Mouse (Mus musculus): ENCODE results near the gene Chsy1.

Gene Chsy1

DNA sequence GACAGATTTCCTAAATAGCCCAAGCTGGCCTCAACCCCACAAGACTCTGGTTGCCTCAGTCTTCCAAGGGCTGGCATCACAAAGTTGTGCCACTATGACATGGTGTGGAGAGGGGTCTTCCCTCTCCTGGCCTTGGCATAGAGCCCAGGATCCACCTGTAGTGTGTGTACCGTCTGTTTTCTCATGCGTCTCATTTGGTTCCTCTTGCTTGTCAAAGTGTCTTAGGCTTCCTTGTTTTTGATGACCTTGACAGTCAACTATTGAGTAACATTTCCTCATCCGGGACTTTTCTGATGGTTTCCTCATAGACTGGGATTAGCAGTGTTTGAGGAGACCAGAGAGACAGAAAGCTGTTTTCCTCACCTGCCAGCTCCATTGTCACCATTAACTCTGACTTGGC, 30.8 kb downstream of the Chsy1 start:
- no peak for DNase-seq (ENCODE audit: low spot score in 2 of 2)

DNA sequence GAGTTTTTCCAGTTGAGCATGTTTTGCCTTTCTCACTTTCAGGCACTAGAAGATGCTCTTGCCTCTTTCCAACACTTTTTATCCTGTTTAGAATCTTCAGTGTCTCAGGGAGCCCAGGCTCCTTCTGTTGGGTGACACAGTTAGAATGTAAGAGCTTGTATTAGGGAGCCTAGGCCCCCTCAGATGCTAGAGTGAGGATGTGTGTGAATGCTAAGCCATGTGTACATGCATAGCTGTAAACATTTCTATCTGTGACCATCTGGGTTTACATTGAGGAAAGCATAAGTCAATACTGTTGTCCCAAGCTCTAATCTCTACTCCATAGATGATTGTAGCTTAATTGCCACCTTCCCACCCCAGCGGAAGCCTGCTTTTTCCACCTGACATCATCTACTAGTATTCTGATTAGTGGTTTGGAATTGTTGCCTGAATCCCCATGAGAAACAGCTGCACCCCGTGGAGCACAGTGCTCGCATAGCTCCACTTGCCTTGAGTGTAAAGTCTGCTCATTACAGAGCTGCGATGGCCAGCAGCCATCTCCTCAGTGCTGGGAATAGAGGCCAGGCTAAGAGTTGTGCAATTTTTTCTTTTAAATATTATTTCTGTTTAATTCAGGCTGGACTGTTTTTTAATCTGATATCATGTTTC, 31.7 kb downstream of the Chsy1 start:
- DNase-seq (ENCODE audit: low spot score in 2 of 2): no peak

DNA sequence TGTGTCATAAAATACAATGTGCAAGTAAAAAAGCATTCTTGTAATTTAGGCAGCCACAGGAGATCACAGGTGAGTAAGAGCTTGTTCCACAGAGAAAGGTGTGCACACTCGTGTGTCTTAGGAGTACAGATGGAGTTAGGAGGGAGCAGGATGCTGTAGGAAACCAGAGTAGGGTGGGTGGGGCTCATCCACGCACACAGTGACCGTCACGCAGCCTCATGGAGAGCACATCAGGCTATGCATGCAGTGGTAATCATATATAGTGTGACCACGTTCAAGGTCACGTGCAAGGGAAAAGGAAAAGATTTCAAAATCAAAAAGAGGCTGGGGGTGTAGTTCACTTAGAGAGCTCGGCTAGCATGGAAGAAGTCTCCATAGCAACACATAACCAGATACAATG, 33.2 kb downstream of the Chsy1 start:
- DNase-seq (ENCODE audit: low spot score in 2 of 2): no peak

DNA sequence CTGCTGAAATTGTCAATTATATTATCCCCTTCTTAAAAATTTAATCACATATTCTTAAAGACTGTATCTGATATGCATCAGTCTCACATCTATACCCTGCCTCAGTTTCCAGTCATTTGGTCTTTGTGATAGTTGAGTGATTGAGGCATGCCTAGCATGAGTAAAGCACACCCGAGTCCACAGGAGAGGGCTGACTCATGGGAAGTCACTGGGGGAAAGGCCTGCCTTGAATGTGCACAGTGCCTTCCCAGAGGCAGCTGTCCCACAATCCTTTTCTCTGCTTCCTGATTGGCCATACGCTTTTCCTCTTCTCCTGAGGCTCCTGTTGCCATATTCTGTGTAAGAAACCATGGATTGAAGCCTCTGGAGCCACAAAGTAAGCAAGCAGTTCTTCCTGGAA, 35.2 kb downstream of the Chsy1 start:
- no peak for DNase-seq (ENCODE audit: low spot score in 2 of 2)

DNA sequence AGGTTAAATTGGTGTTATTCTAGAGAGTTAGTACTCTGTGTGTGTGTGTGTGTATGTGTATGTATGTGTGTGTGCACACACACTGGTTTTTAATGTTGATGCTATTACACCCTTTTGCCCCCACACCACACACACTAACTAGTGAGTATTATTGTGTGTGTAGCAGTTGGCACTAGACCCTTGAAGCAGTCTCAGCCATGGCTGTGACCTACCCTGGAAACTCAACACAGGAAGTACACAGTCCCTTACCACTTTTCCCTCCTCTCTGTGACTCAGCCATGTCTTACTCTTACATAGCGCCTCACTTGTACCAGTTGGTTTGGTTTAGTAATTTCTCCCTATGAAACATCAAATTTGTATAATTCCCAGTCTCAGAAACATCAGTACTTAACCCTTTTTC, 37.8 kb downstream of the Chsy1 start:
- DNase-seq (ENCODE audit: low spot score in 2 of 2): no peak

DNA sequence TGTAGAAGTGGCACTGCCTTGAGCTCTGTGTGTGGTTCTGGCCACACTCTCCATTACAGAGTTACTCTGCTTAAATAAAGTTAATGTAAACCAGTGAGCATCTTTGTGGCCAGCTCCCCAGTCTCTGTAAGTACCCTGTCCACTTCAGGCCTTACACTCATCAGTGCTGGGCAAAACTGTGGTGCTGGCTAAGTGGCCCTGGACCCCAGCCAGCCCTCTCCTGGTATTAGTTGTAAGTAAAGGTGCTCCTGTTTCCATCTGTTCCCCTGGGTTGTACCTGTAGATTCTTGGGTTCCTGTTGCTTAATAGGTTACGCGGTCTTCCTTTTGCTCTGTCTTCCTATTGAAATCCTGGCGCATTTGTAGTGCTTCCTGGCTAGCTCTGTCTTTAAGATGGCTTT, 38.5 kb downstream of the Chsy1 start:
- no peak for DNase-seq (ENCODE audit: low spot score in 2 of 2)

DNA sequence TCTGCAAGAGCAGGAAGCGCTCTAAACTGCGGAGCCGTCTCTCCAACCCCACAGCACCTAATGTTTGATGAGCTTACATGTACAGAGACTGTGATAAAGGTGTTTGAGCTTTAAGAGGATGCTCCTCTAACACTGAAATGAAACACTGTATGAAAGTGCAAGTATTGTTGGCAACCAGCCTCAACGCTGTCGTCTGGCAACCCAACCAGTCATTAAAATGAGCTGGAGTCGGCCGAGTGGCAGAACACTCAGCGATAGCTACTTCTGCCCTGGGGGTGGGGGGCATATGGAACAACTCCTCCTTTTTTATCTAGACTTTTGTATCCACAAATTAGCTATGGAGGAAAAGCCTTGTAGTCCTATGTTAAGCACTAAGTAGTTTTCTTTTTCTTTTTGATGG, 40.2 kb downstream of the Chsy1 start:
- no peak for DNase-seq (ENCODE audit: low spot score in 2 of 2)

DNA sequence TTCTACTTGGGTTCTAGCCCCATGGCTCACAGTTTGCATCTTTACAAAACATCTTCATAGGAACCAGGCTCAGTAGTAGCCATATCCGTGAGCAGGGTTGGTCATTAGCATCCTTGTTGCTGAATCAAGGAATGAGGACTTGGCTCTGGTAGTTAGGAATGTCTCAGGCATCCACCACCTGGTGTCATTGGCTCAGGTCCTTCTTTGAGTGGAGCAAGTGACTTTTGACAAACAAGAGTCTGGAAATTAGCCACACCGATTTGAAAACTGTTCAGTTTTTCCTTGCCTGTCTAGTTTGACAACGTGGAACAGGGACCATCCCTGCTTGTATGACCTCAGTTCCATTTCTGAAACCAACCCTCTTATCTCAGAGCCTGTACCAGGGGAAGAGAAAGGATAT, 41.1 kb downstream of the Chsy1 start:
- no peak for DNase-seq (ENCODE audit: low spot score in 2 of 2)

DNA sequence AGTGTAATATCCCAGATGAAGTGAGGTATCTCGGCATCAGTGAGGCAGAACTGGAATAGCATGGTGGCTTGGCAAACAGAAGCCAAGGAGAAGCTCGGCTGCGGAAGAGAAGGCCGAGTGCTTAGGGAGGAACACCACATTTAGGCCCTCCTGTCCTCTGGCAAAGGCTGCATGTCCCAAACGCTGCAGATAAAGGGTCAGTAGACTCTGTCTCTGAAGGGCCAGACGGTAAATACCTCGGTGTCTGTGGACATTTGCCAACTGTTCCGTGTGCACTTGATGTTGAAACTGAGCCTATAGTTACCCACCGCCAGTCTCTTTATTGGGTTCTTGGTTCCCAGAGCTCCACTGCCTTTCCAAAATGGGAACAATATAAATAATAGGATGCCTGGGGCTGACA, 48.1 kb downstream of the Chsy1 start:
- DNase-seq (ENCODE audit: low spot score in 2 of 2): peak; percentile 42 to 50

DNA sequence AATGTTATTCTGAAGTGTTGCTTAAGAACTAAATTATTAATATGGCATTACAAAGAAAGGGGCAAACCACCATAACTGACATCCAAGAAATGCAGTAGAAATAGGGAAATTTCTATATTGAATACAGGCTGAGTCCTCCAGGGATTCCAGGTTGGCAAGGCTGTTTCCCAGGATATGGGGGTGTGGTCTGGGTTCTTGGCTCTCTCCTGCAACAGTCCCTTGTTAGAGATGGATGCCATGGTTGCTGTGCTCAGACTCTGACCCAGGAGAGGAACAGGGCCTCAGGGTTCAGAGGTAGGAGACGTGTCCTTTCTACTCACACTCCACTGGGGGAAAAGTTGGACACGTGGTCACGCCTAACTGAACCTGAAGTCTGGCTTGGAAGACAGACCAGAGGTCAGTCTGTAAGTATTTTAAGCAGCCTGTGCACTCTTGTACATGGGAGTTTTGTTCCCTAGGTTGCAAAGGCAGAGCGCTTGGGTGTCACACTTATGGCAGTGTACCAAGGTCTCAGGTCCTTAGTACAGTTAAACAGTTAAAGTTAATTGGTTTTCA, 48.6 kb downstream of the Chsy1 start:
- no peak for DNase-seq (ENCODE audit: low spot score in 2 of 2)

DNA sequence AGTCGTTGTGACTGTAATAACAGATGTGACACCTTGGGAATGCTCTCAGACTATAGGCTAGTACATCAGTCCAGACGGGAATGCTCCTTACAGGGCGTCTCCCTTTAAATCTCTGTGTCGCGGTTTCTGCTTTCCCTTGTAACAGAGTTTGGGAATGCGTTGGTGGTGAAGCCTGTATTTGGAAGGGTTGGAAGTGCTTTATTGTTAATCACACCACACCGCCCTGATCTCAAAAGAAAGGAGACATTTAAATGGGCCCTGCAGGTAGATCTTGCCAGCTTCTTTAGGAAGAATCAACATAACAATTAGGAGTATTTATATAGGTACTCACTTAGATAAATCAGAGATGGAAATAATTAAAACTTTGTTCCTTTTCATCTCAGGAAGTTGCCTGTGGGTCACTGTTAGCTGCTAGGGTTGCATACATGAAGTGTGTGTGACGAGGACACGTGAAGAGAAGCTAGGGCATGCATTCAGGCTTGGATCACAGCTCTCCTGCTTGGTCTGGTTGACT, 49.4 kb downstream of the Chsy1 start:
- DNase-seq (ENCODE audit: low spot score in 2 of 2): no peak

DNA sequence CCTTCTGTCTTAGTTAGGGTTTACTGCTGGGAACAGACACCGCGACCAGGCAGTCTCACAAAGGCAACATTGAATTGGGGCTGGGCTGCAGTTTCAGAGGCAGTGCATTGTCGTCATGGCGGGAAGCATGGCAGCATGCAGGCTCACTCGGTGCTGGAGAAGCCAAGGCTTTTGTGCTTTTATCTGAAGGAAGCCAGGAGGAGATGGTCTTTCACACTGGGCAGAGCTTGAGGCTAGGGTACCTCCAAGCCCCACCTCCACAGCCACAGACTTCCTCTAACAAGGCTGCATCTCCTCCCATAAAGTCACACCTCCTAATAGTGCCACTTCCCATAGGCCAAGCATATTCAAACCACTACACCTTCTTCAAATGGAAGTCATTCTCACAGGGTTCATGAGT, 50.6 kb downstream of the Chsy1 start:
- no peak for DNase-seq (ENCODE audit: low spot score in 2 of 2)

DNA sequence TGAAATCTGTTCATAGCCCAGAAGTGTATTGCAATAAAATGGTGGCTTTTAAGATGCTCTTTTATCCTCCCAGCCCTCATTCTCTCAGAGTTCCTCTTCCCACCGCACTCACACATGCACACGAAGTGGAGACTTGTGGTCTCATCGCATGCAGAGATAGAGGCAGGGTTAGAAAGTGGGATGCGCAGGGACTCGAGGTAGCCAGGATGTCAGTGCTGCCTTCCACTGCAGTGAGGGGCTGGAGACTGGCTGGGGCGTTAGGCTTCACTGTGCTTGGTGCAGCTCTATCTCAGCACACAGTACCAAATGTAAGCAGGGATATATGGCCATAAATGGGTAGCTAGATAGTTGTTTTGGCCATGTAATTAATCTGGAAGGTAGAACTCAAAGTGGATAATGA, 52.5 kb downstream of the Chsy1 start:
- no peak for DNase-seq (ENCODE audit: low spot score in 2 of 2)

DNA sequence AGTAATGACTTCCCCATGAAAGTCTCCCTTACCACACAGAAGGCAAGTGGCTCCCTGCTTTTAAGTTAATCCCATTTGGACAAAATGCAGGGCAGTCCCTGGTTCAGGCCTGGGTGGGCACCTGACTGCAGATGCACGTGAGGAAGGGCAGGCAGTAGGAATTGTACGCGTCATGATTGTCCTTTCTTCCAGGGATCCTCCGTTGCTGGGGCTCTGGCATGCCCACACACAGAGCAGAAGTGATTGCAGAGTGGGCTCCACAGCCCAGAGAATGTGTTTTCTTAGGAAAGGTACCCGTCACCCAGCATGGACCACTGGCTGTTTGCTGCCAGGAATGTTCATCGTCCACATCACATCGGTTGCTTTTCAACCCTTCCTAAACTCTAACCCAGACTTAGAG, 53.2 kb downstream of the Chsy1 start:
- no peak for DNase-seq (ENCODE audit: low spot score in 2 of 2)

DNA sequence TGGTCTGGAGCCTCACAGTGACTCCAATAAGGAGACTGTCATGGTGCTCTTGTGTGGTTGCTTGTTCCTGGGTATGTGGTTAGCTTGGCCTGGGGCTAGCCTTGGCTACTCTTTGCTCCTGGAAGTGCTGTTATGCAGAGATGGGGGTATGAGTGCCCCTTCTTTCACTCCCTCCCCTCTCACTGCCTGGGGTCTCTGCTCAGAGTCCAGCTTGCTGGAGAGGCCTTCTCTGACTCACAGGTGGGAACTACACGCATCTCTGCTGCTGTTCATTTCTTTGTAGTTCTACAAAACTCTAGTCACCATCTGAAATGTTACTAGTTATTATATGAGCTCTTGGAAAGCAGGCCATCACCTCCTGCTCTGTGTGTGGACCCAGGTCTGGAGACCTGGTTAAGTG, 53.7 kb downstream of the Chsy1 start:
- DNase-seq (ENCODE audit: low spot score in 2 of 2): no peak

DNA sequence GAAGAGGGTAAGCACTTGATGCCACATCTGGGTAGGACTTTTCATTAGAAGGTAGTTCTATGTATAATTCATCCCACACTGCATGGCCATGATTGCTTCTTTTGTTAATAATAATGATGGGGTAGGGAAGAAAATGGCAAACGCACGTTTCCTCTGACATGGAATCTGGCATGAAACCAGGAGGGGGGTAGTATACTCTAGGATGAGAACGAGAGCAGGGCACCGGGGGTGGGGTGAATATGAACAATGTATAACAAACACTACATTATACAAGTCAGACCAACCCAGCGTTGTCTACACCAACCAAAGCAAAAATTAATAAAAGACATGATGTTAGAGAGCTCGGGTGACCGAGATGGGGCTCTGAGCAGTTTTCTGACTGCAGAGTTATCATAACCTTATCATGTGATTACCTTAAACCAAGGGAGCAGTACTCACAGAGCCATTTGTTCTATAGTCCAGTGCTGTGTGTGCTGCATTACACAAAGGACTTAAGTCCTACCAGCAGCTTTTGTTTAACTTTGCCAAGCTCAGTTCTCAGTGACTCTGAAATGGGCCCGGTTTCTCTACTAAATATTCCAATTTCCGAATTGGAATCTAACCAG, 55.2 kb downstream of the Chsy1 start:
- no peak for DNase-seq (ENCODE audit: low spot score in 2 of 2)

DNA sequence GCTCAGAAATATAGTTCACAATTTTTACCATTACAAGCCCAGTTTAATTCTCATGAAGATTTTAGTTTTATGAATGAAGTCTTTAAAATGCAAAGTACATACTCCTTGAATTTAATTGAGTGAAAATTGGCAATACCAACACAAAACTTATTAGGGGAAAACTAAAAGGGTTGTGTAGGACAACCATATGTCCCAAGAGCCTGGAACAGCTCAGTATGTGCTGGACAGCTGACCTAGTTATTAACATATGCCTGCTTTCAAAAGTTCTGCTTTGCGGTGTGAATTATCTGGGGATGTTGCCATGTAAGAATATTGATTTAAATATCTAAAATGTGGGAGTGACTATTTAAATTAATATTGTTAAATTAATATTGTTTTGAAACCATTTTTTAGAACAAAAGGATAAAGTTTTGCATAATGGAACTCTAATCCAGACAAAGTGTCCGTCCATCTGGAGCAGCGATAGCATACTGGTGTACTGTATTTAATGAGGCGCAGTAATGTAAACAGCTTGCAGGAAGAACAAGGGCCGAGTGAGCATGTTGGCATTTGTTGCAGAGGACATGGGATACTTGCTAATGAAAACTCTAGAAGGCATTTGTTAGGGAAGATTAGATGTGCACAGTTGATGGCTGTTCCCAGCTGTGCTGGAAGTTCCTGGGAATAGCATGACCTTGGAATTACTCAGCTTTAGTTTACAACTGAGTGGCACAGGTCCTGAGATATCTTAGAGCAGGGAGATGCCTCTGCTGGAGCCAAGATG, 55.9 kb downstream of the Chsy1 start:
- no peak for DNase-seq (ENCODE audit: low spot score in 2 of 2)

DNA sequence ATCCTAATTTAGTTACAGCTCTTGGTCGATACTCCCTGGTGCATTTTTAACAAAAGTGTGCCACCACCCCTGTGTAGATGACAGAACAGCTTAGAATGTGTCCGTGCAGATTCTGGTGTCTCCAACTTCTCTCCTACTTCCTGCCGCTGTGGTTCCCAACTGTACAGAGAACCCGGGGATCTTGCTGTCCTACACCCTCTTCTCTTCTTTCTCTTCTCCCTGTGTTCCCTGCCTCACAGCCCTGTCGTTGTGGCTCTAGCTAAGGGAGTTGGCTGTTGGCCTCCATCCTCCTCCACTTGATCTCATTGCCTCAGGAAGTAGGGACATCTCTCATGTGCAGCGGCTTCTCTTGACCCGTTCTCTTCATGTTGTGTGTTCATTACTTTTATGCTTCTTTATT, 59.6 kb downstream of the Chsy1 start:
- no peak for DNase-seq (ENCODE audit: low spot score in 2 of 2)

DNA sequence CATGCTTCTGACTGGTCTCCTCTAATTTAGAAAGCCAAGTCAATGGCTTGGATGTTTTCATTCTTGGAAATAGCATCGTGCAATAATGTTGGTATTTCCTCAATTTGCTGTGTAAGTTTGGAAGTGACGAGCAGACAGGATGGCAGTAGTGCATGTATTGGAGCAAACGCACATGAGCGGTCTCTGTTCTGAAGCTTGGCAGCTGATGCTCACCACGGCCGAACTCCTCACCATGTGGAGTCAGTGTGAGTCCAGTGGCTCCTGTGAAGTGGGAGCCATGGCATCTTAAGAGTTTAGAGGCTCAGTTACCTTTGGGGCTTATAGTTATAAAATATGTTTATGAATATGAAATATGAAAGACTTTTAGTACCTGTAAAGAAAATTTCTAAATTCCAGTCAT, 60.2 kb downstream of the Chsy1 start:
- DNase-seq (ENCODE audit: low spot score in 2 of 2): no peak

DNA sequence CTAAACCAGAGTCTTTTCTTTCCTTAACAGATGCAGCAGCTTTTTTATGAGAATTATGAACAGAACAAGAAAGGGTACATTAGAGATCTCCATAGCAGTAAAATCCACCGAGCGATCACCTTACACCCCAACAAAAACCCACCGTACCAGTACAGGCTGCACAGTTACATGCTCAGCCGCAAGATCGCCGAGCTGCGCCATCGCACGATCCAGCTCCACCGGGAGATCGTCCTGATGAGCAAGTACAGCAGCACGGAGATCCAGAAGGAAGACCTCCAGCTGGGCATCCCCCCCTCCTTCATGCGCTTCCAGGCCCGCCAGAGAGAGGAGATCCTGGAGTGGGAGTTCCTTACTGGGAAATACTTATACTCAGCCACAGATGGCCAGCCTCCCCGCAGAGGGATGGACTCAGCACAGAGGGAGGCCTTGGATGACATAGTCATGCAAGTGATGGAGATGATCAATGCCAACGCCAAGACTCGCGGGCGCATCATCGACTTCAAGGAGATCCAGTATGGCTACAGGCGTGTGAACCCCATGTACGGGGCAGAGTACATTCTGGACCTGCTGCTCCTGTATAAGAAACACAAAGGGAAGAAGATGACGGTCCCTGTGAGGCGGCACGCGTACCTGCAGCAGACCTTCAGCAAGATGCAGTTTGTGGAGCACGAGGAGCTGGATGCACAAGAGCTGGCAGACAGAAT, 61.6 kb downstream of the Chsy1 start:
- no peak for DNase-seq (ENCODE audit: low spot score in 2 of 2)

DNA sequence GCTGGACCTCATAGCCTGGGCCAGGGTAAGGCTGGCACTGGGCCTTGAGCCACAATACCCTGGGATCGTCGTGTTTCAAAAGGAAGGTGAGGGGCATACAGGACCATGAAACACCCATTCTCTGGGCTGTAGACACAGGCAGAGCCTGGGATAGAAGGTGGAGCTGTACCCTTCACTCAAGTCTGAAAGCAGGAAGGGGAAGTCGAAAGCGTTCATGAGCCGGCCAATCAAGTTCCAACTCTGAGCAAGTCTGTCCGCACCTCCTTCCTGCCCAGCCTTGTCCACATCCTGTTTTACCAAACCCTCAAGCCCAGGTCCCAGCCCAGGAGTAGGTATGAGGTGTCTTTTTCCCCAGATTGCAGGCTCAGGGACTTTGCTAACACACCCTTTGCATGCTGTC, 66.4 kb downstream of the Chsy1 start:
- DNase-seq (ENCODE audit: low spot score in 2 of 2): peak in 1 of 2 experiments; percentile 58

DNA sequence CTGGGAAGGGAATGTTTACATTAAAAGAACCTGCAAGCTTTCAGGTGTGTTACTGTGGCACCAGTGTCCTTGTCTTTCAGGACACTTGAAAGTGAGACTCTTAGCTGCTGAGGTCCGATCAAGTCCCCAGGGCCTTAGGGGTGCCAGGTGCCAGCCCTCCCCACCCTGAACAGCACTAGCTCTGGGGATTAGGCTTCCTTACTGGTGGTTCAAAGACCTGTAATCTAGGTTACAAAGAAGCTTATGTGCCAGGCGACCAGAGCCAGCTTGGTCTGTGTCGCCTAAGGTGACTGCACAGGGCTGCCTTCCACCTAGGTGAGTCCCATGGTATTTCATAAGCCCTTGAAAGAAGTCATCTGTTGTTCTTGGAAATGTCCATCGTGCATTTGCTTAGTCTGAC, 66.9 kb downstream of the Chsy1 start:
- DNase-seq (ENCODE audit: low spot score in 2 of 2): no peak
